Mouse (Mus musculus) lung, postnatal 0 days (tissue): Measurements from ENCODE around the gene Psmd11. TPM values are rescaled to one million over a fixed set of nuclear protein-coding genes. Genes with fewer than 3 reads are reported as not detected.

ENCODE experiments used
- ATAC-seq: fragments of 200-750 bp; cut with Nextera tagmentation; 2 replicates; pipeline ENCODE4 v1.8.0; 2017; ENCODE audit warnings: moderate library complexity
- DNase-seq: peaks from one replicate; pipeline ENCODE4 v3.0.0-alpha.2; 2016; ENCODE audit warnings: low spot score
- H3K27ac ChIP-seq: fragments of 300-500 bp; sonication (generic); 2 replicates; pipeline ENCODE4 v1.5.1; 2014; ENCODE audit warnings: antibody characterized with exemption, mild to moderate bottlenecking, low read length, mixed read lengths
- H3K27me3 ChIP-seq: fragments of 300-500 bp; sonication (generic); replicated peaks from 2 replicates; pipeline ENCODE4 v1.6.1; 2014; ENCODE audit warnings: low read length, mixed read lengths; ENCODE audit not compliant: insufficient read depth
- H3K36me3 ChIP-seq: fragments of 300-500 bp; sonication (generic); 2 replicates; pipeline ENCODE4 v1.6.1; 2014; ENCODE audit warnings: low read length, mixed read lengths; ENCODE audit not compliant: insufficient read depth
- H3K4me1 ChIP-seq: fragments of 300-500 bp; sonication (generic); 2 replicates; pipeline ENCODE4 v1.6.1; 2014; ENCODE audit warnings: antibody characterized with exemption, low read depth, low read length, mixed read lengths; ENCODE audit not compliant: insufficient read depth
- H3K4me2 ChIP-seq: fragments of 300-500 bp; sonication (generic); replicated peaks from 2 replicates; pipeline ENCODE4 v1.6.1; 2014; ENCODE audit warnings: low read depth, mild to moderate bottlenecking, low read length, moderate library complexity, mixed read lengths
- H3K4me3 ChIP-seq: fragments of 300-500 bp; sonication (generic); 2 replicates; pipeline ENCODE4 v1.5.1; 2014; ENCODE audit warnings: low read depth, low read length
- H3K9ac ChIP-seq: fragments of 300-500 bp; sonication (generic); replicated peaks from 2 replicates; pipeline ENCODE4 v1.6.1; 2014; ENCODE audit warnings: low read depth, mild to moderate bottlenecking
- H3K9me3 ChIP-seq: fragments of 300-500 bp; sonication (generic); 2 replicates; pipeline ENCODE4 v1.6.1; 2016; ENCODE audit warnings: low read length, mixed read lengths
- CTCF ChIP-seq: IDR thresholded peaks from 2 replicates; pipeline ENCODE4 v1.5.1; 2016; ENCODE audit warnings: antibody characterized with exemption, mild to moderate bottlenecking
- EP300 ChIP-seq: IDR thresholded peaks from 2 replicates; pipeline ENCODE4 v1.6.1; 2016; ENCODE audit warnings: antibody characterized with exemption, mild to moderate bottlenecking, control low read depth
- WGBS: fragments of 180-500 bp; shearing (Covaris S2); extraction: QIAGEN DNeasy Blood & Tissue Kit; methylation state at CpG from one replicate; pipeline ENCODE4 v1.1.7; 2014; 5-methylcytosine and 5-hydroxymethylcytosine counted together
- polyA plus RNA-seq: library from polyadenylated mRNA; unstranded; fragments of >200 nt; fragmentation: Nextera tagmentation; extraction: Ambion mirVana; gene quantifications from 2 replicates; pipeline ENCODE4 v1.2.1, GENCODE M21; 2015

Gene Psmd11
- polyA plus RNA-seq, 1 experiment from 2014 or later, result 190 TPM

DNA sequence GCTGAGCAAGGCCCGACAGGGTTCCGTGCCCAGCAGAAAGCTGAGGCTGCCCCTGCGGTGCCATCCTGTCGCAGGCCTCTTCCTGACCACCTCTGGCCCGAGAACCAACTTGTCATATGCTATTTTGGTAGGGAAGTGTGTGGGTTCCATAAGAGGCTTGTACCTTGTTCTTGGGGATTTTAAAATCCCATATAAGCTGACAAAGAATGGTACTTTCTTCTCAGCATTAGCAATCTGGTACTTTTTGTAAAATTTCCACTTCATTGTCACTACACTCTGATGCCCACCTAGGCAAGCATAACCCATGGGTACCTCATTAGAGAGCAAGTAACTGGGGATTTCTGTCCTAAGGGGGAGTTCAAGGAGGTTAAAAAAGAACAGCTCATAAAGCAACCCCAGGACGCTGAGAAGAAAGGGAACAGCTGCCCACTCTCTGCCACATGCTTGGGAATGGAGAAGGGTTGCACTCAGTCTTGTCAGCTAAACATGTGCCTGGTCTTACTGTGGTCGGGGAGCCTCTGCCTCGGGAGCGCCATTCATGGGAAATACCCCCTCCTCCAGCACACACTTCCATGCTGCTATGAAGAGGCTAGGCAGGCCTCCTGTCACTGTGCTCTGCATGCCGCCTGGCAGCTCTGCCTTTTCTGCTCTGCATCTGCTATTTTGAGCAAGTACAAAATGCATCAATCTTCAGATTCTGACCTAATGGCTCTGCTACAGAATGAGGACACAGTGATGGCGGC lies 70.1 kb downstream of the Psmd11 start:
- no peak overlapping the region for H3K9ac ChIP-seq
- H3K4me1 ChIP-seq, result peaks cover 9% of the 10 kb centered on the region; the same call in 1 of the 2 replicates
- H3K9me3 ChIP-seq, result no peaks in the 10 kb centered on the region
- H3K4me3 ChIP-seq, result no peak overlapping the region
- ATAC-seq (no peak), DNase-seq (no peak)
- H3K36me3 ChIP-seq, result no peaks in the 10 kb centered on the region
- 58% methylated on average over 11 of the region's 11 CpGs for WGBS
- H3K4me2 ChIP-seq, result no peak overlapping the region
- H3K27me3 ChIP-seq, result no peaks in the 10 kb centered on the region
- TF ChIP-seq CTCF (no peak), EP300 (no peak)
- no peak overlapping the region for H3K27ac ChIP-seq

DNA sequence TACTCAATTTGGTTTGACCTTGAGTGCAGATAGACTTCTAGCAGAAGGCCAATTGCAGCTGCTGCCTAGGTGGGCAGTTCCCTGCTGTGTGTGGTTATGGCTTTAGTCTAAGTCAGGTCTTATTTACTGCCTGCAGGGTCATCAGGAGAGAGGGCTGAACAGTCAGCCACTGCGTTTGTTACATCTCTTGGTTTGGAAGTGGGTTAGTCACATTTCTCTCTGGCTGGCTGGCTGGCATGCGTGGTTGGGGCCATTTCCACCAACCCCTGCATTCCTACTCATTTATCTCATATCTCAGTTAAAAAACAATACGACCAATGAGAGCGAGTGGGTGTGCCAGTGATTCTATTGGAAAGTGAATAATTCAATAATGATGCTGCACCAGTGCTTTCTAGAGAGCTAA lies 71.1 kb downstream of the Psmd11 start:
- Histone ChIP-seq H3K27ac (no peak overlapping the region), H3K36me3 (no peaks in the 10 kb centered on the region), H3K4me3 (no peak overlapping the region), H3K9ac (no peak overlapping the region), H3K4me2 (no peak overlapping the region), H3K9me3 (no peaks in the 10 kb centered on the region), H3K27me3 (no peaks in the 10 kb centered on the region), H3K4me1 (peaks cover 7% of the 10 kb centered on the region; the same call in 1 of the 2 replicates)
- DNase-seq (no peak), ATAC-seq (no peak)
- TF ChIP-seq EP300 (no peak), CTCF (no peak)
- 74% methylated on average over 4 of the region's 4 CpGs for WGBS

DNA sequence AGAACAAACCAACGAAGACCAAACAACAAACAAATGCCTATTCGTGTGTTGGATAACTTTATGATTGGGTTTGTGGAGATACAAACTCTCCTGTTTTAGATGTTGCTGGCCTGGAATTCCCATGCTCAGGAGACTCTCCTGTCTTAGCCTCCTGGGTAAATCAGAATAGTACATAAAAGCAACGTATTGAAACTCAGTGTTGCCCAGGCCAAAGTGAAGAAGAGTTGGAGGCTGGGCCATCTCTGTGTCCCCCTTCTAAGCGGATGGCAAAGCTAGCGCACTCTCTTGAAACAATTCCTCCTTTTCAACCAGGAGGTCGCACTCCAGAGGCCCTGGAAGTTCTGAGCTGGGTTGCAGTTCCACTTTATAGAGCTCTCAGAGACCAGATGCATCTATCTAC lies 74.9 kb downstream of the Psmd11 start:
- Histone ChIP-seq H3K4me2 (no peak overlapping the region), H3K4me3 (no peak overlapping the region), H3K9ac (no peak overlapping the region), H3K27me3 (no peaks in the 10 kb centered on the region), H3K9me3 (no peaks in the 10 kb centered on the region), H3K4me1 (peaks cover 7% of the 10 kb centered on the region; the same call in 1 of the 2 replicates), H3K36me3 (no peaks in the 10 kb centered on the region), H3K27ac (no peak overlapping the region)
- TF ChIP-seq EP300 (no peak), CTCF (no peak)
- DNase-seq (no peak), ATAC-seq (no peak)
- 84% methylated on average over 6 of the region's 6 CpGs for WGBS

DNA sequence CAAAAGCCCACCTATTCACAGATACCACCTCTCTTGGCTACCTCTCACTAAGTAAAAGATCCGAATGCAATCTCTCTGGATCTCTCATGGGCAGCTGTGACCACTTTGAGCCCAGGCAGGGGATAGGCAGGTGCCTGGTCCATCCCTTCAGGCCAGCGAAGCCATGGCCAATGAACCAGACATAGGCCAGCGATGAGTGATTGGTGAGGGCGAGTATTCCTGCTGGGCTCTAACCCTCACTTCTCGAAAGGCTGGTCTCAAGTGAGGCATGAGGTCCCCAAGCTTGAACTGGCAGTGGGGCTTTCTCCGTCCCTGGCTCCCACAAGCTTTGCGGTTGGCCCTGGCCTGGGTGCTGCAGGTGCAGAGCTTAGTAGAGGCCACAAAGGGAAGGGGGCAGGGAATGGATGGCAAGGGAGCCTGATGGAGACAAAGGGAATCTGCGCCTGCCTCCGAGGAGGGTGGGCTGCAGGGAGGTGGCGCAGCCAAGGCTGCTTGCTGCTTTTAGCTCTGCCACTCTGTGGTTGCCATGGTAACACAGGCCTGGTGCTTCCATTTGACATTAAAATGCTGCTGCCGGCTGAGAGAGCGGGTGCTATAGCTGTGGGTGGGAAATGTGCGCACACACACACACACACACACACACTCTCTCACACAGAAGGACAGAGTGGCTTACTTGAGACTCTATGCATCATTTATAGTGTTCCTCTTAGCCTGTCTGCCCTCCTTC lies 75.5 kb downstream of the Psmd11 start:
- Histone ChIP-seq H3K9me3 (no peaks in the 10 kb centered on the region), H3K36me3 (no peaks in the 10 kb centered on the region), H3K9ac (no peak overlapping the region), H3K4me3 (no peak overlapping the region), H3K4me2 (no peak overlapping the region), H3K27me3 (no peaks in the 10 kb centered on the region), H3K27ac (no peak overlapping the region), H3K4me1 (peaks cover 4% of the 10 kb centered on the region; the same call in 1 of the 2 replicates)
- WGBS, result 52% methylated on average over 13 of the region's 13 CpGs
- TF ChIP-seq EP300, result no peak
- TF ChIP-seq CTCF, result no peak
- DNase-seq (peak; percentile 14), ATAC-seq (no peak)

DNA sequence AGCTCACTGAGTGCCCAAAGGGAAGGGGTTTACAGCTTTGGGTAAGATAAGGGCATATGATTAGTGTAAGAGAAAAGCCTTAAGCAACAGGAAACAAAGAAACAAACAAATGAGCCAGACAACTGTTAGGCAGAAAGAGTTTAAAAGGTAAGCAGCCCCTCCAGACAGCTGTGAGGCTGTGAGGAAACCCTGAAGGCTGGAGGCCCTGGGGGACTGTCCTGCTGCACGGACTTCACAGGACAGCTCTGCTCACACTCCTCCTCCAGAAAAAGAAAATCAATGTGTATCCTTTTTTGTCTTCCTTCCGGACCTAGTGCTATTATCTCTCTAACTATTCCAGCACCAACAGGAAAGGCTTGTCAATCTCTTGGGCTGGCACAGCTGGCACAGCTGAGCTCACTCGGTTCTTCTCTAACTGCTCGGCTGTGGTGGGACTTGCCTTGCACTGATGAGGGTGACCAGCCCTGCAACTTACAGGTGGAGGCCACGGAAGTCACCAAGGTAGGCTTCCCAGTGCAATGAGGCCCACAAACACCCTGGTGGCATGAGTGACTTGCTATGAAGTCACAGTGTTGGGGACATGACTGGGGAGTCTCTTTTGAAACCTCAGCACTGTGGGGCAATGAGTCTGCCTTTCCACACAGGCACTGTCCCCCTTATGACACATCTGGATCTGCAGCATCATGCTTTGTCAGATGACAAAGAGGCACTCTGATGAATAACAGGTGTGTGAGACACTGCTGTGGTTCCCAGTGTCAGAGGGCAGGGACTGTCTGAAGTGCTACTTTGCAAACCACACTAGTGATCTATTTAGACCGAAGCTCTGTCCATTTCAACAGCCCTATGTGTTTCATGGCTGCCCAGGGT lies 76.3 kb downstream of the Psmd11 start:
- H3K27ac ChIP-seq, result no peak overlapping the region
- no peaks in the 10 kb centered on the region for H3K36me3 ChIP-seq
- H3K9ac ChIP-seq, result no peak overlapping the region
- TF ChIP-seq CTCF, result no peak
- TF ChIP-seq EP300, result no peak
- H3K9me3 ChIP-seq, result no peaks in the 10 kb centered on the region
- no peaks in the 10 kb centered on the region for H3K27me3 ChIP-seq
- no peak overlapping the region for H3K4me3 ChIP-seq
- no peak for DNase-seq
- no peaks in the 10 kb centered on the region; the same call in 1 of the 2 replicates for H3K4me1 ChIP-seq
- WGBS, result 44% methylated on average over 6 of the region's 6 CpGs
- no peak overlapping the region for H3K4me2 ChIP-seq
- no peak for ATAC-seq

DNA sequence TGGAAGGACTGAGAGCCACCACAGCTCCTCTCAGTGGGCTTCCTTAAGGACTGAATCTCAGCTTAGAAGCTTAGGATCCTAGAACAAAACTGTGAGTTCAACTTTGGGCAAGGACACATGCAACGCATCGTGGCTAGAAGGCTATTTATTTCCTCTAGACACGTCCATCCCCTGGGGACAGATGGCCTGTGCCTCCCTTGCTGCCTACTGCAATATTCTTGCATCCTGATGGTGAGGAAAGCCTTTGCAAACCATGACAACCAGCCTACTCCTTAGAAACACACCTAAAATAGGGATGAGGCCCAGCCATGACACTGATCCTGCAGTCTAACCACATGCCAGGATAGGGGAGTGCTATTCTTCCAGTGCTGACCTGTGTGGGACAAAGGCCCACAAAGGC lies 77.2 kb downstream of the Psmd11 start:
- Histone ChIP-seq H3K9me3 (no peaks in the 10 kb centered on the region), H3K4me1 (no peaks in the 10 kb centered on the region; the same call in 1 of the 2 replicates), H3K36me3 (no peaks in the 10 kb centered on the region), H3K27me3 (no peaks in the 10 kb centered on the region), H3K9ac (no peak overlapping the region), H3K27ac (no peak overlapping the region), H3K4me2 (no peak overlapping the region), H3K4me3 (no peak overlapping the region)
- WGBS, result 73% methylated on average over 3 of the region's 3 CpGs
- ATAC-seq (no peak), DNase-seq (no peak)
- TF ChIP-seq EP300, result no peak
- TF ChIP-seq CTCF, result no peak
